Mouse (Mus musculus): Measurements from ENCODE around the gene Pdgfb.

Gene Pdgfb

DNA sequence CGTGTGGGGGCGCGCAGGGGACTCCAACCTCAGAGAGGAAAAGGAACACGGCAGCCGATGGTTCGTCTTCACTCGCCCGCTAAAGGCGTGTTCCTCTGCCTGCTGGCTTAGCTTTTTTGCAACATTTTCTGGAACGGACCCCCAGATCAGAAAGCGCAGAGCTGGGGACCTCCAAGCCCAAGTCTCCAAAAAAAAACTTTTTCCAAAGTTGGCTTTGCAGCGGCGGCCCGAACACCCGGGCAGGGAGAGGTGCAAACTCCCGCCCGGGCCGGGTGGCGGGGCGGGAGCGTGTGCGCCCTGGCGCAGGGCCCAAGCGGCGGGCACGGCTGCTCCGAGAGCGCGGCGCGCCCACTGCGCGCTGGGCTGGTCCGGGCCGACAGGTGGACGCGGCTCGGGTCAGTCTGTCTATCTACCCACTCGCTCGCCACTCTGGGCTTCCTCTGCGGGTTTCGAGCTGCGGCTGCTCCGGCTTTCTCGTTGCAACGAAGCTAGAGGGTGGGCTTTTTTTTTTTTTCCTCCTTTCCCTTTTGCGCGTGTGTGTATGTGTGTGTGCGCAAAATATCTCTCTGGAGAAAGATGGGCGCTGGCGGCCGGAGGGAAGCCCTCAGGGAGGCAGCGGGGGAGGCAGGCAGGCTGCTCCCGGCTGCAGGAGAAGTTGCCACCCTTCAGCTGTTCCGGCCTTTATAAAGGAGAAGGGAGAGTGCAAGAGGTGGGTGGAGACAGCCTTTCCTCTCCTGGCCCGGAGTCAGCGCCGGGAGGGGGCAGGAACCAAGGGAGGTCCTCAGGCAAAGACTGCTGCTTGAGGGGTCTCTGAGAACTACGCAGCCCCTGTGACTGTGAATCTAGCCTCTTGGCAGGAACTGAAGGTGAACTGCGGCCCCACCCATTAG, at the start of gene Pdgfb:
Gene Pdgfb, minus strand, starts transcription at position 657 of the 890 bp plus-strand sequence.
- peak; percentile 69 for DNase-seq

DNA sequence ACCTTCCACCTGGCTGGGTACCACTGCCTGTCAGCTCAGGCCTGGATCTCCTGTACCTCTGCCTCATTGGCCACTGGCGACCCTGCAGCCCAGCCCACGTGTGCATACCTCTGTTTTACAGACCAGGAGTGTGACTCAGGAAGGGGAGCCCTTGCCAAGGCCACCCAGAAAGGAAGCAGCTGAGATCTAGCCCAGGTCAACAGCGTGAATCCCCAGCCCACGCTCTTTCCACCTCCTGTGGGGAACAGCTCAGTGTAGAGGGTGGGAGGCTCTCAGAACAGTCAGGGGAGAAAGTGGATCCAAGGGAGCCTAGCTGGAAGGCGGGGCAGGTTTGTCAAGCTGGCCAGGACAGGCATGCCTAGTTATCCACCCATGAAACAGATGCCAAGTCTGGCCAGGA, 48.0 kb upstream of the Pdgfb start:
- DNase-seq, result no peak

DNA sequence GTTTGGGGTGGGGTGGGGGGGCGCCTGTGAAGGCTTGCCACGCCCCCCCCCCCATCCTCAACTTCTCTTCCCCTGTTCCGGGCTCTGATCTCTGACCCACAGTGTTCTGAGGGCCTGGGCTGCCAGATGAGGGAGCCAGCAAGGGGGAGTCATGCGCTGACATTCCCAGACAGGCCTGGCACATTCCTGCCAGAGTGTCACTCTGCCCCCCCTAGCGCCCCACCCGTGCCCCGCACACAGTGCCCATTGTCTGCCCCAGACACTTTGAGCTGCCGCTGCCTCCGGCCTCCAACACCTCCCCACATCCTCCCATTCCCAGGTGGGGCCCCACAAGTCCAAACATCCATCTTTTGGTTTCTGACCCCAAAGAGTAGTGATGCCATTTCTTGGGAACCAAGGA, 47.6 kb upstream of the Pdgfb start:
- no peak for DNase-seq

DNA sequence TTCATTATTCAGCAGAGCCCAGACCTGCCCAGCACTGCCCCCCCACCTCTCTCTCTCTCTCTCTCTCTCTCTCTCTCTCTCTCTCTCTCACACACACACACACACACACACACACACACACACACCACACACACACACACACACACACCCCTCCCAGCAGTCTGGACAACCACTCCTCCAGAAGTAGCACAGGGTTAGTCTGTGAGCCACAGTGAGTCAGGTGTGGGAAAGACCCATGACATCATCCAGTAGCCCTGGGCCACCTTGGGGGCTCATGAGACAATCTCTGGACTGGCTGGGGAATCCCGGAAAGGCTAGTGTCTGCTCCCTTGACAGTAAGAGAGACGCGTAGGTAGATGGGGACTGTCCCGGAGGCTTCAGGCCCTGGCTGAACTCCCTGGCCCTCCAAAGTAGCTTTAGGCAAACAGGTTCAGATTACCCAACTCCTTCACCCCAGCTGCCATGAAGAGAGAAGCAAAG, 46.3 kb upstream of the Pdgfb start:
- DNase-seq, result no peak

DNA sequence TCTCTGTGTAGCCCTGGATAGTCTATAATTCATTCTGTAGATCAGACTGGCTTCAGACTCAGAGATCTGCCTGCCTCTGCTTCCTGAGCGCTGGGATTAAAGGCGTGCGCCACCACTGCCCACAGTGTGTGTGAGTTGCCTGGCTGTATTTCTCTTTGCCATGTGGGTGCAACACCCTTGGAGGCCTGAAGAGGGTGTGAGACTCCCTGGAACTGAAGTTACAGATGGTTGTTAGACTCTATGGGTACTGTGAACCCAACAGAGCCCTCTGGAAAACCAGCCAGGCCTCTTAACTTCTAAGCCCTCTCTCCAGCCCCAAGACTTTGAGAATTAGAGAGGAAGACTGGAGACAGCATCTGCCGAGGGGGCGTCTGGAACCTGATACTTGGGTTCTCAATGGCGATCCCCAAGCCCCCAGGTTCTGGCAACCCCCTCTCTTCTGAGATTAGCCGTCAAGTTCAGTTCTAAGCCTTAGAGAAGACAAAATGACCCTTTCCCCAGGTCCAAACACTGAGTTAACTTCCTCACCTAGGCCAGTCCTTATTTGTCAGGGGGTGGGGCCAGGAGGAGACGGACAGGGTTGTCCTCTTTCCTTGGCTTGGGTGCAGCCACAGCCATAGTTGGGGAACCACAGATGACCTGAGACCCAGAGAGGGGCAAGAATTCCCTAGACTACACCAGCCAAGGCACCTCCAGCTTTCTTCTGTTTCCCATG, 45.7 kb upstream of the Pdgfb start:
- DNase-seq, result no peak

DNA sequence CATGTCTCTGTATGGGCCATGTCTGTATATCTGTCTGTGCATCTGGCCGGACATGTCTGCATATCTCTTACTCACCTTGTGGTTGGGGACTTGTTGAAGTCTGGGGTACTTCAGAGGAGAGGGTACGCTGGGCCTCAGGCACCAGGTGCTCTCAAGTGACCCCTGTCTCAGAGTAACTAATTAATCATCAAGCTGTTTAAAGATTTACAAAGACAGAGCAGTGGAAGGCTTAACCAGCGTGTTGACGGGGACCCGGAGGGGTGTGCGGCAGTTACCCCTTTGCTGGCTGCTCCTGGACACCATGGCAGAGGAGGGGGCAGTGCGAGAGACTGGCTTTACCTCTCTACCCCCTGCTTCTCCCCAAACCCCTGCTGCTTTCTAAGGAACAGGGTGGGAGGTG, 44.8 kb upstream of the Pdgfb start:
- no peak for DNase-seq

DNA sequence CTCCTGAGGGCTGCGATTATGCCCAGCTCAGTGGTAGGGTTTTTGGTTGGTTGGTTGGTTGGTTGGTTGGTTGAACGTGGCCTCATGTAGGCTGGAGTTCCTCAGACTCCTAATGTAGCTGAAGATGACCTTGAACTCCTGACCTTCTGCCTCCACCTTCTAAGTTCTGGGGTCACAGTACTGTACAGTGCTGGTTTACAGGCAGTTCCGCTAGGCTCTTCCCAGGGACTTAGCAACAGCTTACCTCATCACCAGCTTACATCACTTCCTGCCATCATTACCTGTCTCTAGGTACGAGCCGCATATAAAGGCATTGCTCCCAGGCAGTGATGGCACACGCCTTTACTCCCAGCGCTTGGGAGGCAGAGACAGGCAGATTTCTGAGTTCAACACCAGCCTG, 43.4 kb upstream of the Pdgfb start:
- DNase-seq, result no peak

DNA sequence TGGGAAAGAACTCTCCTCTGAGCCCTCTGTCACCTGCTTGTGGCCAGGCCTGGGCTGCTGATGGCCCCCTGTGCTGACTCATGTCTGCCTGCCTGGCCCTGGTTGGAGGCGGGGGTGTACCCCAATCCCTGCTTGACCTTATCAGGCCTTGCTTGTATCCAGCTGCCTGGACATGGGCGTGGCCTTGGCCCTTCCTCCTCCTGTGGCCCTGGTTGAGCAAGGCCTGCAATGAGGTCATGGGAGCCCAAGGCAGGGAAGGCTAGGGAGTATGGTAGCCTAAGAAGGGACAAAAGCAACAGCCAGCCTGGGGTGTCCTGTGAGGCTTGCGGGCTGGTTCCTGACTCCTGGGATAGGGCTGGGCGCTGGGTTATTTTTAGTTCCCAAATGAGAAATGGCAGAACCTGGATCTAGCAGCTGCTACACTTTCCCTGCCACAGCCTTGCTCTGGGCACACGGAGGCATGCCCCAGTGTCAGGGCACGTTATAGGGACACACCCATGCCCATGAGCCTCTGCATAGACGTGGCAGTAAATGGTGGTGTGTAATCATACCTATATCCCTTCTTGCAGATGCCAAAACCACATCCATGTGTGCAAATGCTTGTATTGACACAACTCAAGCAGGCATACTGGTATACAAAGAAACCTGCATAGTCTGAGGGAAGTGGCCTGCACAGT, 39.4 kb upstream of the Pdgfb start:
- DNase-seq, result no peak

DNA sequence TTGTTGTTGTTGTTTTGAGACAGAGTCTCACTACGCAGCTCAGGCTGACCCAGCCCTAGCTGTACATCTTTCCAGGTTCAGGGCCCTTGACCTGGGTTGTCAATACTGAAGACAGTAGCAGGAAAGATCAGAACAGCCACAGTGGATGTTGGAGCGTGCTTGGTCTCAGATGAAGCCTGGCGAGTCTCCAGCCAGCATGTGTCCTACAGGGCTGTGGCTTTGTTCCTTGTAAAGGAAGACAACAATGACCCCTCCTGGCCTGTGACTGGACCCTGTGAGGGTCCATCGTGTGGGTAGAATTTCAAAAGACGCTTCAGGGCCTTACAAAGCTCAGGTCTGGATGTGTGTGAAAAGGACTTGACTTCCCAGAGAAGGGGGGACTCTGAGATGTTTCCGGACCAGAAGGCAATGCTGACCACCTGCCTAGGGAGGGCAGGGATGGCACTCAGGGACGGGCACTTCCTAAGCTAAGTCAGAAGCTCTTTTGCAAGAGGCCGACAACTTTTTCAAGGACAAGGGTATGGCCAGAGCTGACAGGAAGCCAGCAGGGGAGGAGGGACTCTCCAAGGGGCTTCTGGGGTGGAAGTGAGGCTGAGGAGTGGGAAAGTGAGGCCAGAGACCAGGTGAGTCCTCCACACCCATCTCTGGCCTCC, 38.7 kb upstream of the Pdgfb start:
- no peak for DNase-seq

DNA sequence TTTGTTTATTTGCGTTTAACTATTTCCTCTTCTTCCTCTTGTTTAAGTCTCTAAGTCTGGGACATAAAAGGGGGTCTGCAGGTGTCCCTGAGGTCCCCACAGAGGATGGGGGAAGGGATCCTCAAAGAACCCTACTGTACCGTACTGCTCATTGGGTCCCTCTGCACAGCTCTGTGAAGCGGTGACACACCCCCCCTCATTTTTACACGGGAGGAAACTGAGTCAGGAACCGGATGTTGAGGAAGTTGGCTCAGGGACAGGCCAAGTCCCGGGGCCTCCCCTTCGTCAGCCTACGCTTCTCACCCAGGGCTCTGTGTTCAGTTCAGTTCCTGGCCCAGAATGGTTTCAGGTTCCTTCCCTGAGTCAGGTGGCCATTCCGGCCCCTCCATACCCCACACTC, 37.0 kb upstream of the Pdgfb start:
- DNase-seq, result no peak

DNA sequence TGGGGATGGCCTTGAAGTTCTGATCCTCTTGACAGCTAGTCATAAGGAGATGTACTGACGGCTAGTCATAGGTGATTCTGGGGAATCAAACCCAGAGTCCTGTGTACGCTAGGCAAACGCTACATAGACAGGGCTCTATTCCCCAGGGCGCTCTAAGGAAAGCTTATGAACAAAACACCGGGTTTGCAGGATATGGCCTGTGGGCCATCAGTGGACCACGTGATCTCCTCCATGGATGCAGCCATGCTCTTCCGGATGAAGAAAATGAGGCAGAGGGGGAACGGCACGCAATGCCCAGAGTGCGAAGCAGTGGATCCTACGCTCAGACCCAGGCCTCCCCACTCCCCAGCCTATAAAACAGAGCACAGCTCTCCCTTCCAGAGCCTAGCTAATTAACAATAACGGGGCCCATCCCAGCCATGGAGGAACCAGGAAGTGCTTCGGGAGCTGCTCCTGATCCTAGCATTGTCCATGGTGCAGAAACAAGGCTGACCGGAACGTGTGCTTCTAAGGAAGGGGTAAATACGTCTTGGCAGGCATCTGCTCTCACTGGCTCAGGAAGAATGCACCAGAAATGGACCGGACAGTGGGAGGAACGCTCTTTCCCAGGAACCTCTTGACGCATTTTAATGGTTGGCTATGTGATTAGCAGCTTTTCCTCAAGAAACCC, 36.5 kb upstream of the Pdgfb start:
- DNase-seq, result no peak

DNA sequence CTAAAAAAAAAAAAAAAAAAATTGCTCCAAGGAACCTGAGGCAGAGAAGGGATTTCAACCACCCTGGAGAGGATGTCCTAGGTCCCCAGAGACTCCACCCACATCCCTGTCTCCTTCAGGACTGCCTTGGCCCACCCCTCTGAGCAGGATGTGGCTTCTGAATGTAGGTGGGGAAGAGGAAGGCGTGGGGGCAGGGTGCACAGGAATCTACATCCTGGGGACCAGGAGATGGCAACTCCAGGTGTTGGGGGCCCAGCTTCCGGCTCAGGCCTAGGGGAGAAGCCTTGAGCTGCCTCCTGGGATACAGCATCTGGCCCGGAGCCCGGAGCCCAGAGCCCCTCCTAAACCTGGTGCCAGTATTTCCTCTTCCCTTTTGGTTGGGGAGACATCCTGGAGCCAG, 35.3 kb upstream of the Pdgfb start:
- no peak for DNase-seq

DNA sequence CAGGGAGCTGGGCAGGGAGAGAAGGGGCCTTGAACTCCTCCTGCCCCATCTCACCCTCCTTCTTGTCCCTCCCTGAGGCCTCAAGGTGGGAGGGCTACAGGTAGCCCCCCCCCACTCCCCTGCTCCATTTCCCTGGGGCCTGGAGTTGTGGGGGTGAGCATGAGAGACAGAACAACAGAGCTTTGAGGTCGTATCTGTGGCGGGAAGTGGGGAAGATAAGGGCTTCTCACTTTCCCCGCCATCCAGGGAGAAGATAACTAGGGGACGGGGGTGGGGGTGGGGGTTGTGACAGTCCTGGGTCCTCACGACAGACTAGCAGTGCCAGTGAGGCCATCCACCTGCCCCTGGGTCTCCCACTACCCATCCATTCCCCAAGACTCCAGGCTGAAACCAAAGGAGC, 33.2 kb upstream of the Pdgfb start:
- no peak for DNase-seq

DNA sequence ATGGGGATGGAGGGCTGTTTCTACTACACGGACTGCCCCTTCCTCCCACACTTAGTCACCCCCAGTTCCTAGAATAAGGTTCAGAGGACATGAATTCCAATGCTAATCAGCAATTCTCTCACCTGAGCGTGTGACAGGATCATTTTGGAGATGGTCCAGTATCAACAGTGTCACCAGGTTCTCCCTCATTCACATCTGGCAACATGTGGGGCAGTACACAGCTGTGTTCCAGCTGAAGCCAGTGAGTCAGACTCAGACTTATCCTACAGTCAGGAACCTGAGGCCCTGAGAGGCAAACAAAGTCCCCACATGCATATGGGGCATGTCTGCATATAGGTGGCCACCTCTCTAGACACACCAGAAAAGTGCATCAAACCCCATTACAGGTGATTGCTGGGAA, 32.5 kb upstream of the Pdgfb start:
- DNase-seq, result no peak

DNA sequence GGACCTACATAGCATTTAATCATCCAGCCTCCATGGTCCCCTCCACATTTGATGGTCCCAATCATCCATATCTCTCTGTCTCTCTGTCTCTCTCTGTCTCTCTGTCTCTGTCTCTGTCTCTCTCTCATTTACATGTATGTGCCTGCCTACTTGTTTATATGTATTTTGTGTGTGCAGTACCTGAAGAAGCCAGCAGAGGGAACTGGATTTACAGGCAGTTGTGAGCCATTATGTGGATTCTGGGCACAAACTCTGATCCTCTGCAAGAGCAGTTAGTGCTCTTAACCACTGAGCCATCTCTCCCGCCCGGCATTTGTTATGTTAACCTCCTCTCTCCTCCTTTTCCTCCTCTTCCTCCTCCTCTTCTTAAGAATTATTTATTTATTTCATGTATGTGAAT, 31.0 kb upstream of the Pdgfb start:
- DNase-seq, result no peak

DNA sequence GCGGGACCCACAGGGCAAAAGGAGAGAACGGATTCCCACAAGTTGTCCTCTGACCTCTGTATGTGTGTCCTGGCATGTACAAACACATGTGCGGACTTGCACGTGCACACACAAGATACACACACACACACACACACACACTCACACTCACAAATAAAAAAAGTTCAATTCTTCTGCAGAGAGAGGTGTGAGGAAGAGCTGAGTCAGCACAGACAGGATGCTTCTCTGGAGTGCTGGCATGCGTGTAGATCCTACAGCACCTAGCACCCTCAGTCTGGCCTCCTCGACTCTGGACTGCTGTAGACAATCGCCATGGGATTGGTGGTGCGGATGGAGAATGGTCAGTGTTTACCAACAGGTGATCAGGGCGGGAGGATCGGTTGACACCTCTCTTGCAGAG, 29.5 kb upstream of the Pdgfb start:
- no peak for DNase-seq

DNA sequence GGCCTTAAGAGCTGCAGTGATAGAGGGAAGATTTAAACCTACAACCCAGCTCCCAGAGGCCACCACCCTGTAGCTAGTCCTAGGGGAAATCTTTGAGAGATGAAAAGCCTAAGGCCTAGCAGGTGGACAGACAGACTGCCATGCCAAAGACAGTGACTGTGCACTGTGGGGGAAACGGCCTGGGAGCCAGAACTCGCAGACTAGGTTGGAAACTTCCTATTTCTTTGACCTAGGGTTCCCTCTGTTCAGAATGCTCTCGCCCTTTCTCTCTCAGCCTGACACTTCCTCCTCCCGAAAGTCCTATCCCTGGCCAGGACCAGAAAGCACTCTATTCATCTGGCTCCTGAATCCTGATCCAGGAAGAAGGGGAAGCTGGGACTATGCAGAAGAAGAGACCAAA, 27.4 kb upstream of the Pdgfb start:
- DNase-seq, result no peak

DNA sequence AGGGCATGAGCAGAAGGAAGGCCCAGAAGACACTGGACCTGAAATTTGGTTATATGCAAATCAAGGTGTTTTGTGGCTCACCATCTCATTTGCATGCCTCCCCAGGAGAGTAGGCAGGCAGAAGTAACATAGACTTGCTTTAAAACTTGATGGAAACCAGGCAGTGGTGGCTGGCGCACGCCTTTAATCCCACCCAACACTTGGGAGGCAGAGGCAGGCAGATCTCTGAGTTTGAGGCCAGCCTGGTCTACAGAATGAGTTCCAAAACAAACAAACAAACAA, 23.3 kb upstream of the Pdgfb start:
- no peak for DNase-seq

DNA sequence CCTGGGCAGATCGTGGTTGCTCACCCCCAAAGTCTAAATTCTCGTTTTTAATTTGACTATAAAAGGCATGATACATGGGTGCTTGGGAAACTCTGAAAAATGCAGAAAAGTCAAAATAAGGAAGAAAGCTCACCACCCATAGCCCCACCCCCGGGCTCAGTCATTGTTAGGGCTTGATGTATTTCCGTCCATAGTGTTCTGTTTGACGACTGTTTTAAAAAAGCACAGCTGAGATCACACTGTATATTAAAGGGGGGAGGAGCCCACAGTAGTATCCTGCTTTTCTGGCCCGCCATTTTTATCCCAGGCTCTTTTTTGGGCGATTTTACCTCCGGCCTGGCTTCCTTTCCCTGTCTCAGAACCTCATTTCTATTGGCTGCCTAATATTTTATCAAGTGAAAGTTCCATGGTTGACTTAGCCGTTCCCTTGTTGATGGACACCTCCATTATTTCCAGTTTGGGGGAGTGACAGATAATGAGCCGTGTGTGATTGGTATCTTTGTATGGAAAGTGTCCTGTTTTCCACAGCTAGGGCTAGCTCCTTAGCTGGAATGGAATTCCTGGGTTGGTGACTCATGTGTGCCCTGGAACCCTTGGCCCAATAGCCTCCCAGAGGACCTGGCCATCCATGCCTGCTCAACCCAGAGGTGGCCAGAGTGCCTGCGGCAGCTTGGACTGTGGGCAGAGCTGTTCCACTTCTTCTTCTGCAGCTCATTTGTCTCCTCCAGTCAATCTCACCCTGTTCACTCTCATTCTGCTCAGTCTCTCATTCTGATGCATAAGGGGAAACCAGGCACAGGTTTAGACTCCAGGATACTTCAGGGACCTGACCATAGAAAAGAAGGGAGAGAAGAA, 22.7 kb upstream of the Pdgfb start:
- no peak for DNase-seq

DNA sequence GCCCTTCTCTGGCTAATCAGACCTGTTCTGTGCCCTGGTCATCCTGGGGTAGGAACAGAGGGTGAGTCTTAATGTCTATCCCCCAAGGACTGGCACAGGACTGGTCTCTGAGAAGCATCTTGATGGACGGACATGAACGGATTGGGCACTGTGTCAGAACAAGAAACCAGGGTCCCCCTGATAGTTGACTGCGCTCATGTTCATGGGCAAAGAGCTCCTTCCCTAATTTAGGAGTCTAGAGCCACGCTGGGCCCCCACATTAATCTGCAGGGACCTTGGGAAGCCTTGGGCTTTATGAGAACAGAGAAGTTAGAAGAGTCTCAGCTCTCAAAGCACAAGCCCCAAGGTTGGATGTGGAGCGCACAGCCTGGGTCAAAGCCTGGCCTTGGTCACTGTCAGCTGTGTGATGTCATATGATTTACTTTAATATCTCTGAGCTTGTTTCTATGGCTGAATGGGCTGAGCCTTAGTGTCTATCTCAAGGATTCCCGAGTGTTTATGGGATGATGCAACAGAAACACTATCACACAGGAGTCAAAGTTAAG, 20.6 kb upstream of the Pdgfb start:
- DNase-seq, result no peak

DNA sequence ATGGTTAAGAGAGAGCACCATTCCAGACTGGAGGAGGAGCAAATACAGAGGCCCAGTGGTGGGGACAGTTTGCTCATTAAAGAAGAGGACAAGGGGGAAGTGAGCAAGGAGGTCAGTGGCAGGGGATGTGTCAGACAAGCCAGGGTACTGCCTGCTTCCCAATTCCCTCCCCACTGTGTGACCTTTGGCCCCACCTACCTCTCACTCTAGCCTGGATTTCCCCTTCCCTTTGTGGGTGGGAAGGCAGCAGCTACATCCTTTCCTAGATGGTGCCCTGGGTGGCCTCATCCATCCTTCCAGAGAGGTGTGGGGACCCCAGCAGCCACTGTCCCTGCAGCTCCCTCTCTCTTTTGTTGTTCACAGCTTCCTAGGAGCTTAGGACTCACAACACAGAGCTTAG, 20.1 kb upstream of the Pdgfb start:
- no peak for DNase-seq

DNA sequence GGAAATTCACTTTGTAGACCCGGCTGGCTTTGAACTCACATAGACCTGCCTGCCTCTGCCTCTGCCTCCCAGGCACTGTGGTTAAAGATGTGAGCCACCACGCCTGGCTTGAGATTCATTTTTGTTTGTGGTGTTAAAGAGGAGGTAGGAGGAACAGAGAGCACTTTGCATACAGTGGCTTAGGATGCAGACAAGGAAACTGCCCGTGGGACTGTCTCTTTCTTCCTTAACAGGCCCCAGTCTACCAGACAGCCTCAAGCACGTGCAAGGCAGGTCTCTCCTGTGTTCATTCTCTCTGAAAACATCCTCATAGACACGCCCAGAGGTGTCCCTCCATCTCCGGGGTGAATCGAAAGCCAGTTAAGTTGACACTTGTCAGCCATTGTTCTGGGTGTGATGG, 19.6 kb upstream of the Pdgfb start:
- DNase-seq, result no peak
